Mouse (Mus musculus) ovary, adult 2 months (tissue): ENCODE data around the gene Vmn2r75. TPM values are rescaled to one million over a fixed set of nuclear protein-coding genes. Genes with fewer than 3 reads are reported as not detected.

Experiments
- polyA plus RNA-seq: library from polyadenylated mRNA; depleted of rRNA; stranded (reverse); fragments of >200 nt; gene quantifications from 2 replicates; pipeline ENCODE4 v1.2.3, GENCODE M21; 2012; rRNA removed

The Vmn2r75 gene
- not detected in 2 replicates for polyA plus RNA-seq

DNA sequence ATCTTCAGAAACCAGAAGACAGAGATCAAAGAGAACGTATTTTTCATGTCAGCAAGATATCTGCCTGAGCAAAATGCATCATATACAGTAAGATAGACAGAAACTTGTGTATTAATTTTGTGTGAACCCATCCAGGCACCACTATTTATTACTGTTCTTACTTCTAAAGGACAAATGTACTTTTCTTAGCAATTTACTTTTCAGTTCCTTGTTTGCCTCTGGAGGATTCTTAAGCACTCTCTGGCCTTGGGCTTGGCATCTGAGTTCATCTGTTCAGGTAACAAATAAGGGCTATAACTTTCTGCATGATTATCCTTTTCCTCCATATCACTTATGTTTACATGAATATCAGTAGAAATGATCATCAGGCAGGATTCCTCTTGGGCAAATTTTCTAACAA lies at the start of gene Vmn2r75:
Vmn2r75 (minus strand) TSS at position 101 of the 400 bp plus-strand sequence.

Other genes starting within 250 kb of the Vmn2r75 start
- gene Vmn2r74, start 210.1 kb downstream of the Vmn2r75 start, polyA plus RNA-seq, result not detected in 2 replicates
- not detected in 2 replicates for gene Vmn2r76, start 74.5 kb upstream of the Vmn2r75 start, polyA plus RNA-seq
- gene Olfr310, start 105.4 kb upstream of the Vmn2r75 start, polyA plus RNA-seq, result not detected in 2 replicates
- gene Olfr309, start 141.9 kb upstream of the Vmn2r75 start, polyA plus RNA-seq, result not detected in 2 replicates
- not detected in 2 replicates for gene Olfr308, start 153.9 kb upstream of the Vmn2r75 start, polyA plus RNA-seq
- gene Olfr307, start 165.8 kb upstream of the Vmn2r75 start, polyA plus RNA-seq, result not detected in 2 replicates
- not detected in 2 replicates for gene Olfr305, start 195.2 kb upstream of the Vmn2r75 start, polyA plus RNA-seq
- not detected in 2 replicates for gene Olfr304, start 214.9 kb upstream of the Vmn2r75 start, polyA plus RNA-seq
- gene Olfr303, start 226.0 kb upstream of the Vmn2r75 start, polyA plus RNA-seq, result not detected in 2 replicates
- not detected in 2 replicates for gene Olfr301, start 232.1 kb upstream of the Vmn2r75 start, polyA plus RNA-seq